Mouse (Mus musculus): ENCODE data around the gene Ppp4r2. TPM values are rescaled to one million over a fixed set of nuclear protein-coding genes. Genes with fewer than 3 reads are reported as not detected.

Gene Ppp4r2
- 10 to 100 TPM; 71.5 to 89.5 TPM for total RNA-seq (2021)
- polyA plus RNA-seq (2012; rRNA removed) = 6.9 and 8.0 TPM in 2 replicates
- long read RNA-seq, full-length matches to known transcripts = 32 of 38 reads
- long read RNA-seq, partial matches to known transcripts = 5 of 38 reads
- long read RNA-seq, other reads (novel, unspliced or antisense) = 1 of 38 reads

DNA sequence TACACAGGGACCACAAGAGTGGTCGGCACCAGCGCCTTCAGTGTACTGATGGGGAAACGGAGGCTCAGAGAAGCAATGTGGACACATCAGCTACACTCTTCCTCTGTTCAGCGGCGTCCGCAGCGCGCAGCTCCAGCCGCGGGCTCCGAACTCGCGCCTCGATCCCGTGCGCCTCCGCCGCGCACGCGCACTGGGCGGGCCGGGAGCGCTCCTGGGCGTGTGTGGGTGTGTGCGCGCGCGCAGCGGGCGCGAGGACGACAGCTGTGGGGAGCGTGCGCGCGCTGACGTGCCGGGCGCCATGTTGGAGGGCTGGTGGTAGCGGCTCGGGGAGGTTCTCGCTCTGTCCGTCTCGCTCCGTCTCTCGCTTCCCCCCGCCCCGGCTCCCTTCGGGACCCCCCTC lies at the start of gene Ppp4r2:
TSS of gene Ppp4r2 (plus strand) at position 268 of the 400 bp plus-strand sequence.
- peak; percentile 94 for DNase-seq

DNA sequence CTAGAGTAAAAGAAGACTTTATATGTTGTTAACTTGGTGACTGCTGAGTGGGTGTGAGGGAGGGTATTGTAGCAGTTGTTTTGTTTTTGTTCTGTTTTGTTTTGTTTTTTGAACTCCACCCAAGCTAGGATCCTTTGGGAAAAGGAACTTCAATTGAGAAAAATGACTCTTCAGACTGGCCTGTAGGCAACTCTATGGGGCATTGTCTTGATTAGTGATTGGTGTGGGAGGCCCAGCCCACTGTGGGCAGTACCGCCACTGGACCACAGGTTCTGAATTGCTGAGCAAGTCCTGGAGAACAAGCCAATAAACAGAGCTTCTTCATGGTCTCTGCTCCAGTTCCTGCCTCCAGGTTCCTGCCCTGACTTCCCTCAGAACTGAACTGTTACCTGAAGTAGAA lies 45.7 kb upstream of the Ppp4r2 start:
- no peak for DNase-seq

DNA sequence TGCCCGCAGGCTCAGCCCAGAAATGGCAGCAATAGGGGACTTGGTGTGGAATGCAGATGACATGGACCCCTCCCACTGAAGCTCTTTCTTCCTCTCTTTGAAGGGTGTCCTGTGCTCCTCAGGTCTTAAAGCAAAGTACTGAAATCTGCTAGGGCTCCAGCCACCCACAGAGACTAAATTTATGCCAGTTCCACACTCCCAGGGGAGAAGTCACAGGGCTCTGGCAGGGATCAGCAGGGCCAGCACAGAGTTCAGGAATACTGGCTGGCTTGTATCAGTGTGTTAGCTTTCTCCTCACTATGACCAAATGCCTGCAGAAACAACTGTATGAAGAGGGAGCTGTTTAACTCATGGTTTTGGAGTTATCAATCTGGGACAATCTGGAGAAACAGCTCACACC lies 44.3 kb upstream of the Ppp4r2 start:
- peak; percentile 18 for DNase-seq

DNA sequence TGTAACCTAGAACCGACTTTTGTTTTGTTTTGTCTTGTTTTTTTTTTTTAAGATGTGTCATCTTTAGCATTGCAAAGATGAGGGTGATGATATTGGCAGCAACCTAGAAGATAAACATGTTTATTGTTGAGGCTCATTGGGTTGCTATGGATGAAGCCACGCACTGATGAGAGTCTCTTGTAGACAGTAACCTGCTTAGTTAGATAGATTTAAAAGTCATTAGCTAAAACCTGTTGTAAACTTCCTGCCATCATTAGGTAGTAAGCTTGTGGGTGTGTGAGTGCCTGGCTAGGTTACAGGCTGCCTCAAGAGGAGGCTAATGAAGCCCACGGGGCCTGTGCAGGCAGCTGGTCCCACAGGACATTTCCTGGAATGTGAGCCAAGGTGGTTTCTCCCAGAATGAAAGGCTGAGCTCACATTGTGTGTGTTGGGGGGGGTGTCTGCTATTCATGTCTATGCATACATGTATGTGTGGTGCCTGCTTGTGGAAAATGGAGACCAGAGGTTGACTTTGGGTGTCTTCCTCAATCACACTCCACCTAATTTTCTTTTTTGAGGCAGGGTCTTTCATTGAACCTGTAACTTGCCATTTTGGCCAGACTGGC lies 41.3 kb upstream of the Ppp4r2 start:
- DNase-seq = no peak

DNA sequence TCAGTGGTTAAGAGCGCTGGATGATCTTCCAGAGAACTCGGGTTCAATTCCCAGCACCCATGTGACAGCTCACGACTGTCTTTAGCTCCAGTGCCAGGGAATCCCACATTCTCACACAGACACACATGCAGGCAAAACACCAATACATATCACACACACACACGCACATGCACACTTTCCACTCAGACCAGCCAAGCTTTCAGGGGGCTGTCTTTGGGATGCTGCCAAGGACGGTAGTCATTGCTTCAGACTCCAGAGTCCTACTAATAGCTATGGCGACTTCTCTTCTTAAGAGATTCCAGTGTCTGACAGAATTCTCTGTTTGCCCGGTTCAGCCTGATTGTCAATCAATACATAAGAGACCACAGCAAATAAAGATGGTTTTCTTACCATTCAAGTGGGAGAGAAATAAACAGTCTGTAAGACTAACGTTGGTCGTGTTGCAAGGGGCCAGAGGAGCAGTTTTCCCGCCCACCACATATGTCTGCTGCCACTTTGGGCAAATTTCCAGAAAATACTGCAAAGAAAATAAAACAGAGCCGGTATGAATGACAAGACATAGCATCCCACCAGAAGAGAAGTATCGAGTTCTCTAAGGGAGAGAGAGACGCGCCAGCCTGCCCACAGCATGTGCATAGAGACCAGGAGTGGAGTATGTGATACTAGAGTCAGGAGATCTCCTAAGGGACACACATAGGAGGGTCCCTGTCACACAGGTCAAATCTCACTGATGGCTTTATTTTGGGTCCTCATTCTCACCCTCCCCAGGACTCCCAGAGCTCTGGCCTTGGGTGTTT lies 40.3 kb upstream of the Ppp4r2 start:
- no peak for DNase-seq

DNA sequence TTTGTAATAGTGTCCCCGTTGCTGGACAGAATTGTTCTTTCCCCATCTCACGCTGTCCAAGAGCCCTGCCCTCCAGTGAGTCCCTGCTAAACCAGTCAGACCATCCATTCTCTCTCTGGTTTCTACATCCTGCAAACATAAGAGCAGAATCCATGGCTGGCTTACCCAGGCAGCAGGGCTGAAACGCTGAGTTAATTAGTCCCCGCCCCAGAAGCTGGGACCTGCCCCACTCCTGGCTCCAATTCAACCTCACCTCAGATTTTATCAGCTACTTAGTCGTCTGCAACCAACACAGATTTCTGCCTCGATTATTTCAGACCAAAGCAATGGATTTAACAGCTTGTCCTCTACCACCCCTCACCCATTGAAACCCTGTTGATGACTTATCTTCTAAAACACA lies 37.6 kb upstream of the Ppp4r2 start:
- no peak for DNase-seq

DNA sequence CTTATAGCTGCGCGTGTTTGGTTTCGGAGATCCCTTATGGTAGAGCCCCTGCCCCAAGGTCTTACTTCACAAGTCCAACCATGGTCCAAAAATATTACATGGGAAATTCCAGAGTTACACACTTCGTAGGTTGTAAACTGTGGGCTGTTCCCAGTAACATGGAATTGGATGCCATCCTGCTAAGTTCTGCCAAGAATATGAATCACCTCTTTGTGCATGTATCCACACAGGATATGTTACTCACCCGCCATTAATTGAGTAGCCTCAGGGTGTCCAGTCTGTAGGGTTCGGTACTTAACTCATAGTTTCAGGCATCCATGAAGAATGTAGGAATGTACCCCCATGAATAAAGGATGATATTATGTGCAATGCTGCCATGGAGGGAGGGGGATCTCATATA lies 34.1 kb upstream of the Ppp4r2 start:
- DNase-seq = peak; percentile 25

DNA sequence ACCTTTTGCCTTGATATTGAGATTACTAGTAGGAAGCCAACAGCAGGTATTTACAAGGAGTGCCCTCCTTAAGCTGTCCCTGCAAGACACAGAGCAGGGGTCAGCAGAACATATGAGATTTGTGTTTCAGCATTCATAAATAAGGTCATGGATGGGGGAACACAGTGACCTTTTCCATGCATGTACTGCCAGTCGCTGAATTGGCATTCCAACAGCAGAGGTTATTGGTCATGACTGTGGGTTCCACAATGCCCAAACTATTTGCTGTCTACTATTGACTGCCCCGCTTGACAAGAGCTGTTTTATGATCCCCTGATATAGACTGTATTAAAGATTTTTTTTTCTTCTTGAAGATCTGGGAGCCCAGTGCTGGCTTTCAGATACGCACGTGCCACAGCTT lies 33.7 kb upstream of the Ppp4r2 start:
- no peak for DNase-seq

DNA sequence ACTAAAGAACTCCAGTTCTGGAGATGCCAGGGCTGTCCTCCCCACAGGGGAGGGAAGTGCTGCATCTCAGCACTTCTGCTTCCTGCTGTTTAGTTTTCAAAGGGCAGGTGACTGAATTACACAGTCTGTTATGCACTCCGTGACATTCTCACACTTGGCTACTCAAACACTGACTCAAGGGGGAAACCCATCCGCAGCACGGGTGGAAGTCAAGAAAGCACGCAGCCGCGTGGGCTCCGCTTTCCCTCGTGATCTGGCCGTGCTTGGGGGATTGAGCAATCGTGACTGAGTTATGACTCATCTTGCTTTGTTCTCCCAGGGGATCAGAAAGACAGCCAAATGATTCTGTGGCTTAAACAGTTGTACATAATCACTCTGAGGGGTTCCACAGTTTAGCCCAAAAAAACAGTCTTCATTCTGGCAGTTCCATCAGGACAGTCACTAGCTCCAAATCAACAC lies 32.9 kb upstream of the Ppp4r2 start:
- DNase-seq = peak; percentile 89

DNA sequence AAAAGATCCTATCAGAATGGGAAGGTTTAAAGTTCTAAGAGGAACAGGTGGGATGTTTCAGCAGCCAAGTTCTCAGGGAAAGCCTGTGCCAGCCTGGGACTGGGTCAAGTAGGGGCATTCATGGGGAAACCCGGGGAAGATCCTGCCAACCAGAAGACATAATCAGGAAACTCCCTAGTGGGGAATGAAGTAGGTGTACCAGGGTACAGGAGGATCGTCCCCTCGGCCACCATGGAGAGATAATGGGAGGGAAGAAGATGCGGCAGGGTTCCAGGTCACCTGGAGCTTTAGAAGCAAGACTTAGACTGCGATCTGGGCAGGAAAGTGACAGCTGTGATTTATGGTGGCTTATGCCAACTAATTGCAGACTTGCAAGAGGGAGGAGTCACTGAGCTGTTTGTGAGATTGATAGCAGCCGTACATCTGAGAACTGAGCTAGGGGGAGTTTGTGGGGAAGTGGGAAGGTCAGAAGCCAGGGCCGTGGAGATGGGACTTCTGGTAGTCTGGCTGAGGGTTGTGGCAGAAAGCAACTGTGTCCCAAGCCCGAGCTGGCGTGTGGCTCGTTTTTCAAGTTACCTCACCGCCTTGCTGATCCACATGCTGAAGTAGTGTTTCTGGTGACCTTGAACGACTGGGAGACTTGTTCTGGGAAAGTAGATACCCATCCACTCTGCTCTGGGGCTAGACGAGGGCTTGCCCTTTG lies 30.9 kb upstream of the Ppp4r2 start:
- DNase-seq = peak; percentile 42

DNA sequence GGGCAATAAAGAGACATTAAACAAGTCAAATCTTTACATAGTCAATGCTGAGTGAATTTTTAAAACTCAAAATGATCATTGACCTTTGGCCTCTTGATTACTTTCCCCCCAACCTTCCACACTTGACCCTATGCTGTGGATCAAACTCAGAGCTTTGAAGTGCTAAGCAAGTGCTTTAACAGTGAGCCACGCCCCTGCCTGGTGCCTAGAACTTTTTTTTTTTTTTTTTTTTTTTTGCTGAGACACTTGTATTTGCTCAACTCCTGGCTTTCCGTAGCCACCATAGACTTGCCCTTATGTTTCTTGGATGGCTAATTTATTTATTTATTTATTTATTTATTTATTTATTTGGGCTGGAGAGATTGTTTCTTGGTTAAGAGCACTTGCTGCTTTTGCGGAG lies 30.2 kb upstream of the Ppp4r2 start:
- no peak for DNase-seq

DNA sequence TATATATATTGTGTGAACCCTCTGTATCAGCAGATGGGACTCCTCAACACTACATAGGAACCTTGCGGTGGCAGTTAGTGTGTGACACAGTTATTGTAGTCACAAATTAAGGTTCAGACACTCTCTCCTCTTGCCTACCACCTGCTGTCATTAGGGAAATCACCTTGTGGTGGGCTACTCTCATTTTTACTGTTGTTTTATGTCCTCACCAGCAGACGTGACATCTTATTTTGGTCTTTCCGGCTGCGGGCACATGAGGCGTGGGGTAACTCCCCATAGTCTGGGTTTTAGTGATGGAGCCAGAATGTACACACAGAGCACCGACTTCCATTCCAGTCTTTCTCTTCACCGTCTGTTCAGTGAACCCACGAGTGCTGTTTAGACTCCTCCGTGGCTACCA lies 26.2 kb upstream of the Ppp4r2 start:
- DNase-seq = no peak

DNA sequence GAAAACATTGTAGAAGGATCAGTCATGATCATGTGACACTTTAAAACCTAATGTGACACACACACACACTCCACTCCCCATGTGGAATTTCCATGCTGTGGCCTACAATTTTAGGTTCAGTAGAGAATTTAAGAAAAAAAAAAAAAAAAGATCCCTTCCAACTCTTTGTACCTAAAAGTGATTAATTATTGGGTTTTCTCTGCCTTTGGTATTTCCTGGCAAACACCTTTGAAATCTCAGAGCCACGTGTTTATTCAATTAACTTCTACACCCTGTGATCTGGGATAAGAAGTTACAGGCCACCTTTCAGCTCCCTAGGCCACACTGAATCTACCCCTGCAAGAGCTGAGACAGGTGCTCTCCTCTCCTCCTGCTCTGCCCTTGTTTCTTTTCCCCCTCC lies 25.7 kb upstream of the Ppp4r2 start:
- no peak for DNase-seq

DNA sequence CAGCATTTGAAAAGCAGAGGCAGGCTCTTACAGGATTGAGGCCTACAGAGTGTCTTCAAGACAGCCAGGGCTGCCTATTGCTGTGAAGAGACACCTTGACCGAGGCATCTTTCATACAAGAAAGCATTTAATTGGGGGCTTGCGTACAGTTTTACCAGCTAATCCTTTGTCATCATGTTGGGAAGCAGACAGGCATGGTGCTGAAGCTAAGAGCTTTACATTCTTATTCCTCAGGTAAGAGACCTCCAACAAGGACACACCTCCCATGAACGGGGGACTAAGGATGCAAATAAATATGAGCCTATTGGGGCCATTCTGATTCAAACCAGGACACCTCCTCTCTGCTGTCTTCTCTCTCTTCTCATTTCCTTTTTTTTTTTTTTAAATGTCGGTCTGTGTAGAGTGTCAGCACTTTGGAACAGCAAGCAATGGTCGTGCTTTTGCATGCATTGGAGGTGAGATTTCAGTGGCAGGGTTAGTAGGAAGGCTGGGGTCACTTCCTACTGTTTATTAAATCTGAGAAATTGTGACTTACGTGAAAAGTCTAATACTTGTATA lies 25.1 kb upstream of the Ppp4r2 start:
- DNase-seq = no peak

DNA sequence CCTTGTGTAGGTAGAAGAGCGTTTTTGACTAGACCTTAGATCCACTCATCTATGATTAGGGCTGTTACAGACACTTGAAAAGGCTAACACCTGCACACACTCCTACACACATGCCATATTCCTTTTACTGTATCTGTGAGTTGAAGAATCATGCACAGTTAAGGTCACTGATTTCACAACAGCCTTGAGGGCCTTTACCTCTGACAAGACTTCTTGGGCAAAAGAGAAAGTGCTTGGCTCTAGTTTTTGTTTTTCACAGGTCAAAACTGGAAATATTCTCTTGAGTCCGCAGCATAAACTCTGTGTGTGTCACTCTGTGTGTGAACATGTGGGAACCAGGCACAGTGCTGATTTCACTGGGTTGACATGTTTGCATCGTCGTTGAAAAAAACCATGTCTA lies 23.3 kb upstream of the Ppp4r2 start:
- DNase-seq = no peak

DNA sequence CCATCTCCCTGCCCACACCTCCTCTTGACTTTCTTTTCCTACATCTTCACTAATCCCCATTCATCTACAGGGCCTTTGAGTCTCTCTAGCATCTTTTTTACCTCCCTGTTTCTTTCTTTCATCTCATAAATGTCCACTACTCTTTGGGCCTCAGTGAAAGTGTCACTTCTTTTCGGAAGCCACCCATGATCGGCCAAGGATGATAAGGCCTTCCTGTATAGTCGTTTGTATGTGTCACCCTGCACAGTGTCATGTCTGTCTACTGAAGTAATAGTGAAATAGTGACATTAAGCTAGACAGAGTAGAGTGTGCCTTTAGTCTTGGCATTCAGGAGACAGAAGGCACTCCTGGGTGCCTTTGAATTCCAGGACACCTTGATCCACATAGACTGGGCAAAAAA lies 21.7 kb upstream of the Ppp4r2 start:
- no peak for DNase-seq

DNA sequence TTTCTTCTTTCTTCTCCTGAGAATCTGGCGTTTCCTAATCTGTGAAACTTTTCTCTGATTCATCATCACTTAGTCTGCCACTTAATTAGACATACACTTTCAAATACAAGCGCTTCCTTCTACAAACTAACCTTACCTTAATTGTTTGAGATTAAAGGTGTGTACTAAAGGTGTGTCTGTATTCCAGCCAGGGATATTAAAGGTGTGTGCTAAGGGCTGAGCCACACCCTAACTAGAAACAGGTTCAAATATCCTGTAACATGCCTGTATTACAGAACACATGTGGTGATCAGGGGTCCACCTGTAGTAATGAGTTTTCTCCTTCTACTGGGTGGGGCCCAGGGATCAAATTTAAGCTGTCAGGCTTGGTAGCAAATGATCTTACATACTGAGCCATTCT lies 12.1 kb upstream of the Ppp4r2 start:
- DNase-seq = no peak

DNA sequence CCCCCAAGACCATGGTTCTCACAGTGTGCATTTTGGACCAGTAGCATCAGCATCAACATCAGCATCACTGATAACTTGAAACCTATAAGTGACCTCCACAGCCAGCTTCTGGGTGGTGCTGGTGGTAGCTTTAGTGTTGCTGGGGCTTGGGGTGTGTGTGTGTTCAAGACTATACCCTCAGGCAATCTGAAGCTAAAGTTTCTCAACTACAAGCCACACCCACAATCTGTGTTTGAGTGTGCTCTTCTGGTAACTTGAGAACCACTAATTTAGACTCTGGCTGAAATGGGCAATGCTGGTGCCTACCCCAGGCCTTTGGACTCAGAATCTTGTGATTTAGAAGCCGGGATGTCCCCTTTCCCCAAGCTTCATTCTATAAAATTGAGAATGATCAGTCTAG lies 10.1 kb upstream of the Ppp4r2 start:
- no peak for DNase-seq

DNA sequence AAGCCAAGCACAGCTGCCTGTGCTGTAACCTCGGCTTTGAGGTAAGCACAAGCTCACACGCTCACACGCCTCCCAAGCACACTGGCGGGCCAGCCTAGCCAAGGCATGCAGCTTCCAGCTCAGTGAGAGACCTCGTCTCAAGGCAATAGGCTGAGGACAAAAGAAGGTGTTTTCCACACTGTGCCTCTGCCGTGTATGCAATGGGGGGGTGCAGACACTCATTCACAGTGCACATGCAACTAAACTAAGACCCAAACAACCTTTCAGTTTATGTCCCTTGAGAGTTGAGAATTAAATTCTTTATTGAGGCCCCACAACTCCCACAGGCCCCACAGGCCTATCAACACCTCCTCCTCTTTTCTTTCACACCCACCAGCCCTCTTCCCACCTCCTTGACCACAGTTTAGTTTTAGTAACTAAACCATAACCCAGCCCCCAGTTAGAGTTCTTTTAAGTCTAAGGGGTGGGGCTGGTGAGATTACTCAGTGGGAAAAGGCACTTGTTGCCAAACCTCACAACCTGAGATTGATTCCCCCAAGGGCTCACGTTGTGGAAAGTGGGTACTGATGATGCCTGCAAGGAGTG lies 8.9 kb upstream of the Ppp4r2 start:
- no peak for DNase-seq

DNA sequence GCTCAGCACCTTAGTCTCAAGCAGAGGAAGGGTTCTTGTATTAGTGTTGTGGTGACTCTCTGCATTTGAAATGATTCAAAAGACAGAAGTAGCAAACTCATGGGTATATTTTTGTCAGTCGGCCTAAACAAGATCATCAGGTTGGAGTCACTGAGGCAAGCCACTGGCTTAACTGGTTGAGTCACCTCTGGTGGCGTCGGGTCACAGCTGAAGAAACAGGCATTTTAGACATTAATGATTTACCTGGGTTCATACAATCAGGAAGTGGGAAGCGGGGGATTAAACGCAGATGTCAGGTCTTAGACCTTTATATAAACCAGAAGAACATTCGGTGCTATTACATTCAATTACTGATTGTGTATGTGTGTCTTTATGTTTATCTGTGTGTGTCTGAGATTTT lies 7.4 kb upstream of the Ppp4r2 start:
- DNase-seq = no peak

DNA sequence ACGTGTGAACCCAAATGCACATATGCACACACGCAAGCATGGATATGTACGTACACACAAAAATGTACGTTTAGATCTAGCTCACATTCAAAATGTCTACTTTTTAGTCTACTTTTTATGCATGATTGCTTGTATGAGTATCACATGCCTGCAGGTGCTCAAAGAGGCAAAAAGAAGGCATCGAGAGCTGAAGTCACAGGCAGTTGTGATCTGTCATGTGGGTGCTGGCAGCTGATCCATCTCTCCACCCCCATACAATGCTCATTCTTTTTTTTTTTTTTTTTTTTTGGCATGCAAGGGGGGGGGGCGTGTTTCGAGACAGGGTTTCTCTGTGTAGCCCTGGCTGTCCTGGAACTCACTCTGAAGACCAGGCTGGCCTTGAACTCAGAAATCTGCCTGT lies 4.9 kb upstream of the Ppp4r2 start:
- no peak for DNase-seq

DNA sequence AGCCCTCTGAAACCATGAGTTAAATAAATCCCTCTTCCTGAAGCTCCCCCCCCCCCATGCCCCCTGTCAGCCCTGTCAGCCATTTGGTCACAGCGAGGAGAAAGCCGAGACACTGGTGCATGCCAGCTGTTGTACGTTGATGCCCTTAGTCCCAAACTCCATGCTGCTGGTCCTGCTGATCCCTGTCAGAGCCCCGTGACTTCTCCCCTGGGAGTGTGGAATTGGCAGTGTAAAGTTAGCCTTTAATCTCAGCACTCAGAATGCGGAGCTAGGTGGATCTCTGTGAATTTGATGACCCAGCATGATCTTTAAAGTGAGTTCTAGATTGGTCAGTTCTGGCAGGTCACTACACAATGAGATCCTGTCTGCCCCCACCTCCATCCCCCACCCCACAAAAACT lies 3.7 kb upstream of the Ppp4r2 start:
- no peak for DNase-seq

Measured in adrenal gland, adult 2 months (tissue).